Mouse (Mus musculus): ENCODE measurements around the gene Plxnc1. TPM values are rescaled to one million over a fixed set of nuclear protein-coding genes. Genes with fewer than 3 reads are reported as not detected.

Gene Plxnc1
- polyA plus RNA-seq, 1 experiment from 2014 or later = 3.9 TPM

GRCm38 (mm10) chr10:94919960-94920359 lies 24.7 kb downstream of the Plxnc1 start:
- no peak overlapping the region for H3K9ac ChIP-seq (ENCODE audit: low read depth, low read length)
- H3K4me3 ChIP-seq (ENCODE audit: low read length) = no peak overlapping the region
- H3K4me2 ChIP-seq (replicated peaks; ENCODE audit: low read depth, low read length) = no peak overlapping the region
- no peaks in the 10 kb centered on the region for H3K9me3 ChIP-seq (ENCODE audit: control insufficient read depth, low read length)
- ATAC-seq (ENCODE audit: low FRiP score, low TSS enrichment) = 0 out of 2 replicates have a peak, but pooled peaks have one; percentile 10
- WGBS = 53% methylated on average over 2 of the region's 2 CpGs
- H3K36me3 ChIP-seq (ENCODE audit: control insufficient read depth, insufficient read depth, low read length) = no peaks in the 10 kb centered on the region
- H3K27me3 ChIP-seq (ENCODE audit: control insufficient read depth, insufficient read depth, low read length) = no peaks in the 10 kb centered on the region
- 0 out of 2 replicates have a peak, but pooled peaks cover 6% of the 10 kb centered on the region for H3K4me1 ChIP-seq (ENCODE audit: control insufficient read depth, insufficient read depth, low read length)
- H3K27ac ChIP-seq (ENCODE audit: low read depth, low read length) = no peak overlapping the region

- H3K9ac ChIP-seq (ENCODE audit: low read depth, low read length) = no peak overlapping the region
- H3K36me3 ChIP-seq (ENCODE audit: control insufficient read depth, insufficient read depth, low read length) = no peaks in the 10 kb centered on the region
- 0 out of 2 replicates have a peak, but pooled peaks cover 6% of the 10 kb centered on the region for H3K4me1 ChIP-seq (ENCODE audit: control insufficient read depth, insufficient read depth, low read length)
- no peak overlapping the region for H3K4me2 ChIP-seq (replicated peaks; ENCODE audit: low read depth, low read length)
- no peak overlapping the region for H3K4me3 ChIP-seq (ENCODE audit: low read length)
- no peak for ATAC-seq (ENCODE audit: low FRiP score, low TSS enrichment)
- 55% methylated on average over 12 of the region's 12 CpGs for WGBS
- H3K27me3 ChIP-seq (ENCODE audit: control insufficient read depth, insufficient read depth, low read length) = no peaks in the 10 kb centered on the region
- H3K9me3 ChIP-seq (ENCODE audit: control insufficient read depth, low read length) = no peaks in the 10 kb centered on the region
- no peak overlapping the region for H3K27ac ChIP-seq (ENCODE audit: low read depth, low read length)
Observed at GRCm38 (mm10) chr10:94919552-94919951, 25.1 kb downstream of the Plxnc1 start.

DNA sequence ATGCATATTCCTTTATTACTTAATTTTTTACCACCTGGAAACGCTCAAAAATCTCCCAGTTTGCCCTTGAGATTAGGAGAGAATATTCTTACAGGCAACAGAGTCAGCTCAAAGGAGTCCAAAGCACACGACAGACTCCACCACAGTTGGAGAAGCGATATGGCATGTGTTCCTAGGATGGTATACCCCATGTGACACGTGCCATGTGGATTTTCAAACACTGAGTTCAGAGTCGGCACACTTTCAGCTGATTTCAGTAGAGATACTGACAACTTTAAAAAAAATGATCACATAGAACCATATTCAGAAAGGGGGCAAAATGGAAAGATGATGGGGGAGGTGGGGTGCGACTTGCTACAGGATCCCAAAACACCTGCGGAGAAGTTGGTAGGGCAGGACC lies 26.0 kb downstream of the Plxnc1 start:
- Histone ChIP-seq H3K27ac (ENCODE audit: low read depth, low read length) (no peak overlapping the region), H3K4me2 (replicated peaks; ENCODE audit: low read depth, low read length) (no peak overlapping the region), H3K4me3 (ENCODE audit: low read length) (no peak overlapping the region), H3K9me3 (ENCODE audit: control insufficient read depth, low read length) (no peaks in the 10 kb centered on the region), H3K9ac (ENCODE audit: low read depth, low read length) (no peak overlapping the region), H3K36me3 (ENCODE audit: control insufficient read depth, insufficient read depth, low read length) (no peaks in the 10 kb centered on the region), H3K4me1 (ENCODE audit: control insufficient read depth, insufficient read depth, low read length) (0 out of 2 replicates have a peak, but pooled peaks cover 6% of the 10 kb centered on the region), H3K27me3 (ENCODE audit: control insufficient read depth, insufficient read depth, low read length) (no peaks in the 10 kb centered on the region)
- 86% methylated on average over 7 of the region's 7 CpGs for WGBS
- no peak for ATAC-seq (ENCODE audit: low FRiP score, low TSS enrichment)

GRCm38 (mm10) chr10:94917990-94918389 lies 26.6 kb downstream of the Plxnc1 start:
- Histone ChIP-seq H3K27me3 (ENCODE audit: control insufficient read depth, insufficient read depth, low read length) (no peaks in the 10 kb centered on the region), H3K4me2 (replicated peaks; ENCODE audit: low read depth, low read length) (no peak overlapping the region), H3K36me3 (ENCODE audit: control insufficient read depth, insufficient read depth, low read length) (no peaks in the 10 kb centered on the region), H3K4me1 (ENCODE audit: control insufficient read depth, insufficient read depth, low read length) (no peaks in the 10 kb centered on the region), H3K4me3 (ENCODE audit: low read length) (no peak overlapping the region), H3K9ac (ENCODE audit: low read depth, low read length) (no peak overlapping the region), H3K27ac (ENCODE audit: low read depth, low read length) (0 out of 2 replicates have a peak overlapping the region, but pooled peaks have one; percentile 12), H3K9me3 (ENCODE audit: control insufficient read depth, low read length) (no peaks in the 10 kb centered on the region)
- no peak for ATAC-seq (ENCODE audit: low FRiP score, low TSS enrichment)
- 58% methylated on average over 2 of the region's 2 CpGs for WGBS

DNA sequence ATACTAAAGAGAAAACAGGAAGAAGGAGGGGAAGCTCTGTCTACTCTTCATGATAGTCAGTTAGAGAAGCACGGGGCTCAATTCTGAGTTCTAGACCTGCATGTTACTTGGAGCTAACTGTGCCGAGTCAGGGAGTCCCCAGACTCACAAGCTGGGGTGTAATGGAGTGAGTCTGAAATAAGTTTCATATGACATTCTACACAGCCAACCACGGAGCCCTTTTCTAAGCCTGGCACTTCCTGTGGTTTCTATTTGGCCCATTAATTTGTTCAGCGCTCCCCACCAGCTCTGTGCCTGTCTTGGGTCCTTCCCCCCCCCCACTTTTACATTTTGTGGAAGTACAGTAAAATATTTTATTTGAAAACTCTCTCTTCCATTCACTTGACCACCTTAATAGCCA lies 27.3 kb downstream of the Plxnc1 start:
- H3K27ac ChIP-seq (ENCODE audit: low read depth, low read length) = no peak overlapping the region
- H3K4me1 ChIP-seq (ENCODE audit: control insufficient read depth, insufficient read depth, low read length) = no peaks in the 10 kb centered on the region
- H3K27me3 ChIP-seq (ENCODE audit: control insufficient read depth, insufficient read depth, low read length) = no peaks in the 10 kb centered on the region
- no peaks in the 10 kb centered on the region for H3K9me3 ChIP-seq (ENCODE audit: control insufficient read depth, low read length)
- no peak for ATAC-seq (ENCODE audit: low FRiP score, low TSS enrichment)
- H3K4me2 ChIP-seq (replicated peaks; ENCODE audit: low read depth, low read length) = no peak overlapping the region
- H3K9ac ChIP-seq (ENCODE audit: low read depth, low read length) = no peak overlapping the region
- H3K4me3 ChIP-seq (ENCODE audit: low read length) = no peak overlapping the region
- WGBS = 52% methylated on average over 4 of the region's 4 CpGs
- no peaks in the 10 kb centered on the region for H3K36me3 ChIP-seq (ENCODE audit: control insufficient read depth, insufficient read depth, low read length)

DNA sequence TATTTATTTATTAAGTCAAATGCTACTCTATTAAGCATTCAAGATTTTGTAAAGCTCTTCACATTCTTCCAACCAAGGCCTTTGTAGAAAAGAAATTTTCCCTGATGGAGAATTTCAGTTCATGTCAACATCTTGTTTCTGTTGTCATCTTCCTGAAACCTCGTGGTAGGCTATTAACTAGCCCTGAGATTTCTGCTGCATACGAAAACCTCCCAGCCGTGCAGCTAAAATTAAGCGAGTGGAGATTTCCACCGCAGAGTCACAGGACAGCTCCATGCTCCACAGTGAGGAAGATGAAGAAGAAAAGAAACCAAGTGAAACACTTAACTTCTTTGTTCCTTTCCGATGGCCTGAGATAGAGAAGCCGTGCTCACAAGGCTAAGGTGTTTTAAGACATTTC lies 28.0 kb downstream of the Plxnc1 start:
- H3K27ac ChIP-seq (ENCODE audit: low read depth, low read length) = no peak overlapping the region
- H3K9ac ChIP-seq (ENCODE audit: low read depth, low read length) = no peak overlapping the region
- no peak overlapping the region for H3K4me2 ChIP-seq (replicated peaks; ENCODE audit: low read depth, low read length)
- 86% methylated on average over 7 of the region's 7 CpGs for WGBS
- no peaks in the 10 kb centered on the region for H3K4me1 ChIP-seq (ENCODE audit: control insufficient read depth, insufficient read depth, low read length)
- H3K36me3 ChIP-seq (ENCODE audit: control insufficient read depth, insufficient read depth, low read length) = no peaks in the 10 kb centered on the region
- no peak overlapping the region for H3K4me3 ChIP-seq (ENCODE audit: low read length)
- no peaks in the 10 kb centered on the region for H3K27me3 ChIP-seq (ENCODE audit: control insufficient read depth, insufficient read depth, low read length)
- ATAC-seq (ENCODE audit: low FRiP score, low TSS enrichment) = no peak
- H3K9me3 ChIP-seq (ENCODE audit: control insufficient read depth, low read length) = no peaks in the 10 kb centered on the region

GRCm38 (mm10) chr10:94915746-94916145 lies 28.9 kb downstream of the Plxnc1 start:
- Histone ChIP-seq H3K9me3 (ENCODE audit: control insufficient read depth, low read length) (no peaks in the 10 kb centered on the region), H3K9ac (ENCODE audit: low read depth, low read length) (no peak overlapping the region), H3K27me3 (ENCODE audit: control insufficient read depth, insufficient read depth, low read length) (no peaks in the 10 kb centered on the region), H3K27ac (ENCODE audit: low read depth, low read length) (no peak overlapping the region), H3K4me2 (replicated peaks; ENCODE audit: low read depth, low read length) (no peak overlapping the region), H3K4me3 (ENCODE audit: low read length) (no peak overlapping the region), H3K36me3 (ENCODE audit: control insufficient read depth, insufficient read depth, low read length) (no peaks in the 10 kb centered on the region), H3K4me1 (ENCODE audit: control insufficient read depth, insufficient read depth, low read length) (no peaks in the 10 kb centered on the region)
- ATAC-seq (ENCODE audit: low FRiP score, low TSS enrichment) = no peak
- WGBS = 90% methylated on average over 6 of the region's 6 CpGs

- Histone ChIP-seq H3K9me3 (ENCODE audit: control insufficient read depth, low read length) (no peaks in the 10 kb centered on the region), H3K4me1 (ENCODE audit: control insufficient read depth, insufficient read depth, low read length) (no peaks in the 10 kb centered on the region), H3K4me3 (ENCODE audit: low read length) (no peak overlapping the region), H3K27me3 (ENCODE audit: control insufficient read depth, insufficient read depth, low read length) (no peaks in the 10 kb centered on the region), H3K27ac (ENCODE audit: low read depth, low read length) (no peak overlapping the region), H3K36me3 (ENCODE audit: control insufficient read depth, insufficient read depth, low read length) (no peaks in the 10 kb centered on the region), H3K4me2 (replicated peaks; ENCODE audit: low read depth, low read length) (no peak overlapping the region), H3K9ac (ENCODE audit: low read depth, low read length) (no peak overlapping the region)
- WGBS = 94% methylated on average over 11 of the region's 11 CpGs
- ATAC-seq (ENCODE audit: low FRiP score, low TSS enrichment) = no peak
Observed at GRCm38 (mm10) chr10:94914081-94914480, 30.6 kb downstream of the Plxnc1 start.

GRCm38 (mm10) chr10:94913336-94913739 lies 31.3 kb downstream of the Plxnc1 start:
- Histone ChIP-seq H3K27me3 (ENCODE audit: control insufficient read depth, insufficient read depth, low read length) (no peaks in the 10 kb centered on the region), H3K9ac (ENCODE audit: low read depth, low read length) (no peak overlapping the region), H3K4me1 (ENCODE audit: control insufficient read depth, insufficient read depth, low read length) (no peaks in the 10 kb centered on the region), H3K9me3 (ENCODE audit: control insufficient read depth, low read length) (no peaks in the 10 kb centered on the region), H3K4me3 (ENCODE audit: low read length) (no peak overlapping the region), H3K36me3 (ENCODE audit: control insufficient read depth, insufficient read depth, low read length) (no peaks in the 10 kb centered on the region), H3K4me2 (replicated peaks; ENCODE audit: low read depth, low read length) (no peak overlapping the region), H3K27ac (ENCODE audit: low read depth, low read length) (no peak overlapping the region)
- WGBS = 70% methylated on average over 5 of the region's 5 CpGs
- ATAC-seq (ENCODE audit: low FRiP score, low TSS enrichment) = no peak

Data from kidney, embryonic 14.5 days (tissue).